Mouse (Mus musculus) induced T-regulatory cell, adult 2 months (primary cell): ENCODE results near the gene Mga.
A peak's percentile ranks its signal among the peaks of the same experiment; 100 is the strongest.

Experiments used
- DNase-seq: peaks from one replicate; pipeline ENCODE4 v3.0.0-alpha.2; 2012; ENCODE audit warnings: low read depth

Mga gene

GRCm38 (mm10) chr2:119897090-119897732, at the start of gene Mga:
Gene Mga (plus strand): TSS chr2:119897228.
- DNase-seq, result peak; percentile 98

DNA sequence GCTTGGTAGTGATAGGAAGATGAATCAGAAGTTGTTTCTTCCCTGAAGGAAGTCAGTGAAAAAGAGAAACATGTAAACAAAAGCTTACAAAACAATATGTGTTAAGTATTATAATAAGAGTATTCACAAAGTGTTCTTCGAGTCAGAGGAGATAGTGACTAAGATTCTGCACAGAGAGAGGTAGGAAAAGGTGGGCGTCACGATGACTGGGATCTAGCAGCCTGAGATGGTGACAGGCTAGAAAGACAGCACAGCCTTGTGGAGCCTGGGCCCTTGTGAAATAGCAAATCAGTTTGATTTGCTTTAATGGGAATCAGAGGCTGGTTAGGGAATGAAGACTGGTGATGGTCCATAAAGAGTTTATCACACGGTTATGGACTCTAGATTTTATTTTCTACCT, 43.2 kb upstream of the Mga start:
- DNase-seq, result no peak

DNA sequence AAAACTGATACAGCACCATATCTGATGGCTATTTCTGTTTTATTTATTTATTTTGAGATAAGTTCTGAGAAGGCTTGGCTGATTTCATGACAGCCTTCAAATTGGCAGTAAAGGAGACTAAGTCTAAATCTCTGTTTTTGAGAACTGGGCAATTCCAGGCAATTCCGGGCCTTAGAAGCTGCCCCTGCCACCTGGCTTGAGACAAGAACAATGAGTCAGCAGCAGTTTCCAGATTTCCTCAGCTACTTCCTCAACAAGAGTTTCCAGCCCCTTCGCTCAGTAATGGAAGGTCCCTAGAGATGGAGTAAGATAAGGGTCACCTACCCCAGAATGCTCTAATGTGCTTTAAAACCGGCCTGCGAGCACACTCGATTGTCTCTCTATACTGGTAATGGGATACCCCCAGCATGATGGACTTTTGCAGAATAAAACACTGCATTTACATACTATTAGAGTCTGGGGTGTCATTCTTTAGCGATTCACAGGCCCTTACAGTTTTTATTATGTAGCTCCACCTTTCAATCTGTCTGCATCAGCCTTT, 41.6 kb upstream of the Mga start:
- DNase-seq, result no peak

DNA sequence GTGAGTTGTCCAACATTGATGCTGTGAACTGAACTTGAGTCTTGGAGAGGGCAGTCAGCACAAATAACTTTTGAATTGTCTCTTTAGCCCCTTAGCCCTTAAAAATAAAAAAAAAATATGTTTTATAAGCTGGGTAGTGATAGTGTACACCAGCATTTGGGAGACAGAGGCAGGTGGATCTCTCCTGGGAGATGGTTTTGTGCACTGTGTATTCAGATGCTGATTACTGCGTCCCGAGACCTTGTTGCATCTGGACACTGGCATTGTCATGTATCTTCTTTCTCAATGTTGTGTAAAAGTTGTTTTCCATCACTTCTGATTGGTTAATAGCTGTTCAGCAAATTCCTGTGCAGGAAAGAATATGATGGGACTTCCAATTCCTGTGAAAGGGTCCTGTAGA, 39.7 kb upstream of the Mga start:
- DNase-seq, result no peak

DNA sequence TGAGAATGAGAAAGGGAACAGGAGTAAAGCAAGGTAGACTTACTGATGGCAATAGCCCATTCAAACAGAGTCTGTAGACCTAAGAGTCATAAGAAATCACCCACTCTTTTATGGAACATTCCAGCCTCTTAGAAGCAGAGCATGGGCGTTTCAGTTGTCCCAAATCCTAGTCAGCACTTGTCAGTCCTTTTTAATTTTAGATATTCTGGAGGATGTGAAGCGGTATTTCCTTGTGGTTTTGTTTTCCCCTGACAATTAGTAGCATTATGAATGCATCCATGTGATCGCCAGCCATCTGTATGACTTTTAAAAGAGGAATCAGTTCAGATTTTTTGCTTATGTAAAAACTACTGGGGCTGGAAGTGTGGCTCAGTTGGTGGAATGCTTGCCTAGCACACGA, 32.5 kb upstream of the Mga start:
- DNase-seq, result no peak

DNA sequence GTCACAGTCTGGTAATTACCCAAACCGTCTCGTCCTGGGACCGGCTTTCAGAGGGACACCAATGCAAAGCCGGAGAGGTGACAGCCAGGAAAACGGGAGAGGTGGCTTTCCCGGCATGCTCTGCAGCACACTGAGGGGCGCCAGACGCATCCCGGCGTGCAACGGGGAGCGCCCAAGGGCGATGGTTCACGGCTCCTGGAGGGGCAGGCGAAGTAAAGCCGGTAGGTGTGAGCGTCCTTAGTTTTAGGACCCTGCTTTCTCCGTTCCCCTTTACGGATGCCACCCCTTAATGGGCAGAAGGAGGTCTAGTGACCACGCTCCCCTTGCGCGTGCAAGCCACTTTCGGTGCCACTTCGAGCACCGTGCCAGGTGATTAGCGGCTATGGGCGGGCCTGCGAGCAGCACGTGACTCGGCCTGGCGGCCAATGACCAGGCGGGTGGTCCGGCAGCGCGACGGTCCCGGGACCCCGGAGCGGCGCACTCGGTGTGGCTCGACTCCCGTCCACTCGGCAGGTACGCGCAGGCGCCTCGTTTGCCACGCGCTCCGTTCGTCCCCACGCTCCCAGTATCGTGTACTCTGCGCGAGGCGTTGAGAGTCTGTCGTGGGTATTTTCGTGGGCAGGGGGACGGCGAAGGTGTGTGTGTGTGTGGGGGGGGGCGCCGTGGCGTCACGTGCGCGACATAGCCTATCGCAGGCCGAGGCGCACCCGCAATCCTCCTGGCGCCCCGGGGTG, 24.5 kb upstream of the Mga start:
- DNase-seq, result peak; percentile 39

DNA sequence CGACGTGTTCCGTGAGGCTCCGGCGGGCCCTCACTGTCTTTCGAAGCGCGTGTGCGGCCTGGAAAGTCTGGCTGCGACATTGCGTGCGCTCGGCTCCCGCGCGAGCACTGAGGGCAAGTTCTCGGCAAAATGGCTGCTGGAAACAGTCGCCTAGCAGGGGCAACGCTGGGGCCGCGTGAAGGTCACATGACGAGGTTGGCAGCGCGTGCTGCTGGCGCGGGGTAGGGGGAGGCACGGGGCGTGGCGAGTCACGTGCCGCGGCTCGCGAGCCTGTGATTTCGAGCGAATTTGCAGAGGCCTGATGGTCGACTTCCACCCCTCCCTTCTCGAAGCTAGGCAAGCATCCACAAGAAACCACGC, 23.9 kb upstream of the Mga start:
- DNase-seq, result peak; percentile 61

GRCm38 (mm10) chr2:119875981-119876380, 21.0 kb upstream of the Mga start:
- no peak for DNase-seq

DNA sequence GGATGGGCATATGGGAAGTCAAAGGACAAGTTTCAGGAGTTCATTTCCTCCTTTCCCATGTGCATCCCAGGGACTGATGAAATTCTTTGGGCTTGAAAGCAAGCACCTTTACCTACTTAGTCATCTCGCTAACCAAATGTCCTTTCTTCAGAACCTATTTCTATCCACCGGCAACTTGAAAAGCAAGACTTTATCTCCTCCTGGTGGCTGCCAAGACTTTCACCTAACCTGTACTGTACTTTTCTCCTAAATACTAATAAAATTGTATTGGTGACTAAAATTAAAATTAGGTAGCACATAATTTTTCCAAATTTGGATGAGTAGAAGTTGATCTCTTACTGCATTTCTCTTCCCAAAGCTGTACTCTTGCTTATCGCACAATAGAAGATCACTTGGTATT, 9.8 kb upstream of the Mga start:
- no peak for DNase-seq

DNA sequence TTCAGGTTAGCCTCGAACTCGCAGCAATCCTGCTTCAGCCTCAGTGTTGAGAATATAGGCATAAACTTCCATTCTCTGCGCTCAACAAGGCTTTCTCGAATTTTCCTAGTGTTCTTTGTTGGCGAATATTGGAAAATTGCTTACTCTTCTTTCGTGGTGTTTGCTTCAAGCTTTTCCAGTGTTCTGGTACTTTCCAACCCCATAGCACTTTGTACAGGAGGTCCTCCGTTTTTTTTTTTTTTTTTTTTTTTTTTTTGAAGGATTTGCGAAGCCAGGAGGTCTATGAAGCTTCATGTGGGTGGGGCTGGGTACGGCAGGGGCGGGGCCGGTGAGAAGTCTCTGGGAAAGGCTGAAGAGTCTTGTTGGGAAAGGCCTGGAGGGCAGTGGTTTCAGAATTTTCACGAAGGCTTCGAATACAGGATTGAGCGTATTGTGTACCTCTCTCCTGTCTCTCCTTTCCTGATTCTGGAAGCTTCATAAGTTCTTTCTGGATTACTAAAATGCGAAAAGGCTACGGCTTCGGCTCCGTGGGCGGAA, 407 bp upstream of the Mga start:
- DNase-seq, result no peak

- peak; percentile 78 for DNase-seq
Measured at GRCm38 (mm10) chr2:119898141-119898594, 1.1 kb downstream of the Mga start.

- no peak for DNase-seq
Measured at GRCm38 (mm10) chr2:119916007-119916406, 19.0 kb downstream of the Mga start.

DNA sequence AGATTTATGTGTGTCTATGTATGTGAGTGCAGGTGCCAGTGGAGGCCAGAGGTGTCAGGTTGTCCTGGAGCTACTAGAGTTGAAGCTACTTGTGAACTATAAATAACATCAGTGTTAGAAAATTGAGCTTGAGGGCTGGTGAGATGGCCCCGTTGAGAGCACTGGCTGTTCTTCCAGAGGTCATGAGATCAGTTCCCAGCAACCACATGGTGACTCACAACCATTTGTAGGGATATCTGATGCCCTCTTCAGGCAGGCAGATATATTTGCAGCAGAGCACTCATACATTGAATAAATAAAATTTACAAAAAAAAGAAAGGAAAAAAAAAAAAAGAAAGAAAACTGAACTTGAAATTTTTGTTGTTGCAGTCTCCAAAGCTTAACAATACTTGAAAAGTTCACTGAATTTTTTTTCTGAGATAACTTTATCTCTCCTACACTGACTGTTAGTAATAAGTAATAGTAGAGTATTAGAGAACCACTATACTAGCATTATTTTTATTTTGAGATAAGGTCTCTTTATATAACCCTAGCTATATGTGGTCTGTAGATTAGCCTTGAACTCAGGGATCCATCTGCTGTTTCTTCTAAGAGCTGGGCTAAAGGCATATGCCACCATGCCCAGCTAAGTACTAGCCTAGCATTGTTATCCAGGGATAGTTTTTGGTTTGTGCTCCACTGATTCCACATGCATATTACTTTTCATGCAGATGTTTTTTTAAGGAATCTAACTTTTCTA, 20.8 kb downstream of the Mga start:
- no peak for DNase-seq

DNA sequence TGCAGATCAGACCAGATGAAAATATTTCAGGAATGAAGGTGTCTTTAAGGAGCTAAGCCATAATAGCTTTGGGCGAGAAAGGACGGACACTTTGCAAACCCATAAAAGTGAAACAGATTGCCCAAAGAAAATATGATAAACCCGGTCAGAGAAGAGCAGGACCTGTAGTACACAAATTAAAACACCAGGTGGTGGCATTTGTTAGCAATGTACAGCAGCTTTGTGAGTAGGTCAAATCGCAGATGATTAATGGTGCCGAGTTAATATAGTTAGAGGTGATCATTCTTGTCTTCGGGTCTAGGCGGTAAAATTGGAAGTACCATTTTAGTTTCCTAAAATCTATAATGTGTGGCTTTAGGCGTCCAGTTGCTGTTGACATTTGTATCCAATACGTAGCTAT, 73.5 kb downstream of the Mga start:
- peak; percentile 85 for DNase-seq

DNA sequence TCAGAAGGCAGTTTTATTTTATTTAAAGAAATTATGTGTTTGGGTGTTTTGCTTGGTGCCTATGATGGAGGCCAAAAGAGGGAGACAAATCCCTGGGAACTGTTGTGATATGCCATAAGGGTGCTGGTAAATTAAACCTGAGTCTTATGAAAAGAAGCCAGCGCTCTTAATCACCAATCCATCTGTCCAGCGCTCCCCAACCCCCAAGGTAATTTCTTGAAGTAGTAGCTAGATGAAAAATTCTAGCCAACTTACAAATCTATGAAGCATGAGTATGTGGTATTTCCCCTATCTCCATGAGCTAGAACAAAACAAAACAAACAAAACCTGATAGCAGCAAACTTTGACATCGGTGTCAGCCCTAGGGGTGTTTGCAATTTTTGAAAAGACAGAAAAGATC, 74.3 kb downstream of the Mga start:
- DNase-seq, result peak; percentile 20

GRCm38 (mm10) chr2:119971837-119972536, 75.0 kb downstream of the Mga start:
- DNase-seq, result peak; percentile 96

- DNase-seq, result no peak
Measured at GRCm38 (mm10) chr2:119972537-119972879, 75.5 kb downstream of the Mga start, which contains the start of gene Mapkbp1. Gene Mapkbp1 (plus strand): TSS chr2:119972699.

DNA sequence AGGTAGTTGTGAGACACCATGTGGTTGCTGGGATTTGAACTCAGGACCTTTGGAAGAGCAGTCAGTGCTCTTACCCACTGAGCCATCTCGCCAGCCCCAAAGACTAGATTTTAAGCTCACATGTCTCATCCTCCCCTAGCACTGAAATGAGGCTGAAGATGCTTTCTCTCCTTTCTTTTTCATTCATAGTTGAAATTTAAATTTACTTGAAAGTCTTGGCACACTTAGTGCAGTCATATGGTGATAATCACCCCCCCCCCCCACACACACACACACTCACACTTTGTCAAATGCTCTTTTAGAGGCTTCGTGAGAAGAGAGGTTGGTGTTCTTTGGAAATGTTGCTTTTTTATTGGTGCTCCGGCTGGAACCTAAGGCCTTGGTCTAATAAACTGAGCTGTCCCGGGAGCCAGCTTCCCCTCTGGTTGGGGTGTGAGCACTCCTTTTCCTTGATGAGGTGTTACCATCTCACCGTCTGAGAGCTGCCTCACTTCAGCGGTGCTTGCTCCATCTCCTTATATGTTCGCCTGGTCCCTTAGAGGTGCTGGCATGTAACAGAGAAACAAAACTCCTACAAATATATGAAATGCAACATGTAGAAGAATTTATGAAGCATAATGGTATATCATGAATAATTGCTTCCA, 83.4 kb downstream of the Mga start:
- DNase-seq, result no peak

DNA sequence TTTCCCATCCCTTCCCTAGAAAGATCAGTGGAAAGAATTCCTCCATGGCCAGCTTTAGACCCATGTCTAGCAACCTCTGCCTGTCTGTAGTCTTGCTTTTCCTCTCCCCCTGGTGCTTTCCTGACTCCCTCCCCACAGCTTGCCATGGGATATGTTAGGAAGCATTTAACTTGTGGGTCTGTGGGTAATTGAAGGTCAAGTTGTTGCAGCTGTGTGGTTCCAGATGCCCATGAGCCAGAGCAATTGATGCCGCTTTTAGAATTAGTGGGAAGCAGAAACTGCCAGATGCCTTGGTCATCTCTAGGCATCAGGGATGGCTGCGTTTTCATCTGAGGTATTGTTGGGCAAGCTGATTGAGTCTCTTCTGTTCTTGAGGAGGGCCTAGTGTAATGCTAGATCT, 84.6 kb downstream of the Mga start:
- no peak for DNase-seq

- DNase-seq, result no peak
Measured at GRCm38 (mm10) chr2:119985871-119986270, 88.8 kb downstream of the Mga start.

- DNase-seq, result no peak
Measured at GRCm38 (mm10) chr2:119986369-119986768, 89.3 kb downstream of the Mga start.

DNA sequence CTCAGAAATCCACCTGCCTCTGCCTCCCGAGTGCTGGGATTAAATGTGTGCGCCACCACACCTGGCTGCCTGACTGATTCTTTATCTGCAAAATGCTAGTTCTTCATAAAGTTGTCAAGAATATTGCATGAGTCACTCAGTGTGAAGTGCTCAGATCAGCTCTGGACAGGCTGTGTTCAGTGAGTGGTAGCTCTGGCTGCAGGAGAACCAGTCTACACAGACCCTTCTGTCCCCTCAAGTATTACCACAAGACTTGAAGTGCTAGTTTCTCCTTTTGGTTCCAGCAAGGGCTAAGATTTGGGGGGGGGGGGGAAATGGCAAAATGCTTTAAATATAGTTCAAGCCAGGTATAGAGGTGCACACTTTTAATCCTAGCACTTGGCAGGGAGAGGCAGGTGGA, 90.4 kb downstream of the Mga start:
- no peak for DNase-seq
